Mouse (Mus musculus) intestine, postnatal 0 days (tissue): Measurements from ENCODE around the gene Gsto1. TPM values are rescaled to one million over a fixed set of nuclear protein-coding genes. Genes with fewer than 3 reads are reported as not detected.

Experiments
- ATAC-seq: fragments of 200-750 bp; cut with Nextera tagmentation; 2 replicates; pipeline ENCODE4 v1.8.0; 2017; ENCODE audit warnings: mild to moderate bottlenecking, moderate TSS enrichment, moderate library complexity
- H3K27ac ChIP-seq: fragments of 300-500 bp; sonication (generic); 2 replicates; pipeline ENCODE4 v1.5.1; 2014; ENCODE audit warnings: mild to moderate bottlenecking, low read depth, low read length, moderate library complexity
- H3K27me3 ChIP-seq: fragments of 300-500 bp; sonication (generic); replicated peaks from 2 replicates; pipeline ENCODE4 v1.6.1; 2014; ENCODE audit warnings: low read length, mixed read lengths; ENCODE audit not compliant: control insufficient read depth, insufficient read depth
- H3K36me3 ChIP-seq: fragments of 300-500 bp; sonication (generic); 2 replicates; pipeline ENCODE4 v1.6.1; 2014; ENCODE audit warnings: mild to moderate bottlenecking, moderate library complexity; ENCODE audit not compliant: control insufficient read depth, insufficient read depth
- H3K4me1 ChIP-seq: fragments of 300-500 bp; sonication (generic); replicated peaks from 2 replicates; pipeline ENCODE4 v1.6.1; 2014; ENCODE audit warnings: antibody characterized with exemption, low read length, mixed read lengths; ENCODE audit not compliant: control insufficient read depth, insufficient read depth
- H3K4me2 ChIP-seq: fragments of 300-500 bp; sonication (generic); replicated peaks from 2 replicates; pipeline ENCODE4 v1.6.1; 2014; ENCODE audit warnings: low read depth, mild to moderate bottlenecking, moderate library complexity
- H3K4me3 ChIP-seq: fragments of 300-500 bp; sonication (generic); 2 replicates; pipeline ENCODE4 v1.5.1; 2014; ENCODE audit warnings: low read depth, low read length
- H3K9ac ChIP-seq: fragments of 300-500 bp; sonication (generic); 2 replicates; pipeline ENCODE4 v1.6.1; 2014; ENCODE audit warnings: mild to moderate bottlenecking, low read depth, low read length
- H3K9me3 ChIP-seq: fragments of 300-500 bp; sonication (generic); 2 replicates; pipeline ENCODE4 v1.6.1; 2016; ENCODE audit warnings: mixed run types; ENCODE audit not compliant: control insufficient read depth
- CTCF ChIP-seq: sonication (generic); IDR thresholded peaks from 2 replicates; pipeline ENCODE4 v1.5.1; 2016; ENCODE audit warnings: low read depth, mild to moderate bottlenecking, control low read depth, antibody characterized with exemption, moderate library complexity
- WGBS: fragments of 180-500 bp; shearing (Covaris S2); extraction: QIAGEN DNeasy Blood & Tissue Kit; methylation state at CpG from one replicate; pipeline ENCODE4 v1.1.7; 2014; 5-methylcytosine and 5-hydroxymethylcytosine counted together
- polyA plus RNA-seq: library from polyadenylated mRNA; unstranded; fragments of >200 nt; fragmentation: Nextera tagmentation; extraction: Ambion mirVana; gene quantifications from 2 replicates; pipeline ENCODE4 v1.2.1, GENCODE M21; 2015

The Gsto1 gene
- polyA plus RNA-seq, 1 experiment from 2014 or later: 742 TPM

DNA sequence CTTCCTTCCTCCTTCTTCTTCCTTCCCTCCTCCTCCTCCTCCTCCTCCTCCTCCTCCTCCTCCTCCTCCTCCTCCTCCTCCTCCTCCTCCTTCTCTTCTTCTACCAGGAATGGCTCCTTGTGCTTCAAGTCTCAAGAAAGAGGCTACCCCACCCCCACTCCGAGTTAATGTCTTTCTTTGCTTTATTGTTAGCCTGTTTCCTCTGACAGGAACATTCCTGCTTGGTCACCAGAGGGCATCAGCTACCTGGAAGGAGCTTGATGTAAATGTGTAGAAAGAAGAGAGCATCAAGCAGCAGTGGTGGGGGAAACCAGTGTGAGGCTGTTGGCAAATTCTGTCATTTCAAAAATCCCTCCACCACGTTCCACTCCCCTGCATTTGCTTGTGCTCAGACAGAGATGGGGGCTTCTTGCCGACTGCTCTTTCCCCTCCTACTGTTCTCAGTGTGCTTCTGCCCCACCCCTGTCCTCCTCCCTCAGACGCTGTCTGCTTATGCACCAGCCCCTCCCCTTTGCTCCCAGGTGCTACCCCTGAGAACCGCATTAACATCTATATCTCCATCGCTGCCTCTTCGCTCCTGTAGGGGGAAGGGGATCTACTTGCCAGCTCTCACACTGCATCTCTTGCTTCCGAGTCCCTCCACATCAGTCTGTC lies 32.5 kb upstream of the Gsto1 start:
- no peaks in the 10 kb centered on the region for H3K9me3 ChIP-seq

DNA sequence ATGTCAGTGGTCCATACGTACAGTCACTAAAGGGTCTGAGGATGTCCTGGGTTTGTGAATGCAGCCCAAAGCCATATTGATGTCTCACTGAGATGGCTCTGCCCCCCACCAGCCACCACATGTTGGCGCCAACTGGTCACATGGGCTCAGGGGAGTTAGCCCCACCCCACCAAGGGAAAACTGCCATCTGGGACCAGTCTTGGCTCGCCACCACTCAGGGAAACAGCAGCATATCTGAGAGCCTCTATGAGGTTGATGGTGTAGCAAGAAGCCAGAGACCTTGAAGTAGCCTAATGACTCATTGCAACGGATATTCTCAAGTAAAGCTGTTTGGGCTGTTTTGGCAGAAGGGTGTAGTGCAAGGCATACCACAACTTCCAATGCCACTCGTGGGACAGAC lies 30.7 kb upstream of the Gsto1 start:
- no peak overlapping the region for H3K4me3 ChIP-seq
- no peak overlapping the region for H3K9ac ChIP-seq
- no peaks in the 10 kb centered on the region for H3K4me1 ChIP-seq
- TF ChIP-seq CTCF: no peak
- H3K27me3 ChIP-seq: peaks cover 7% of the 10 kb centered on the region; the same call in 1 of the 2 replicates
- no peak for ATAC-seq
- no peaks in the 10 kb centered on the region for H3K9me3 ChIP-seq
- no peaks in the 10 kb centered on the region for H3K36me3 ChIP-seq
- H3K4me2 ChIP-seq: no peak overlapping the region
- 69% methylated on average over 5 of the region's 5 CpGs for WGBS
- H3K27ac ChIP-seq: no peak overlapping the region

More for the DNA sequence above, 32.5 kb upstream of the Gsto1 start:
- no peak overlapping the region for H3K27ac ChIP-seq
- 18% methylated on average over 8 of the region's 8 CpGs for WGBS
- no peak overlapping the region for H3K9ac ChIP-seq
- no peak overlapping the region for H3K4me2 ChIP-seq
- no peak for ATAC-seq
- H3K27me3 ChIP-seq: peaks cover 7% of the 10 kb centered on the region; the same call in 1 of the 2 replicates
- no peak overlapping the region for H3K4me3 ChIP-seq
- H3K4me1 ChIP-seq: no peaks in the 10 kb centered on the region
- TF ChIP-seq CTCF: peak; percentile 64
- H3K36me3 ChIP-seq: no peaks in the 10 kb centered on the region

DNA sequence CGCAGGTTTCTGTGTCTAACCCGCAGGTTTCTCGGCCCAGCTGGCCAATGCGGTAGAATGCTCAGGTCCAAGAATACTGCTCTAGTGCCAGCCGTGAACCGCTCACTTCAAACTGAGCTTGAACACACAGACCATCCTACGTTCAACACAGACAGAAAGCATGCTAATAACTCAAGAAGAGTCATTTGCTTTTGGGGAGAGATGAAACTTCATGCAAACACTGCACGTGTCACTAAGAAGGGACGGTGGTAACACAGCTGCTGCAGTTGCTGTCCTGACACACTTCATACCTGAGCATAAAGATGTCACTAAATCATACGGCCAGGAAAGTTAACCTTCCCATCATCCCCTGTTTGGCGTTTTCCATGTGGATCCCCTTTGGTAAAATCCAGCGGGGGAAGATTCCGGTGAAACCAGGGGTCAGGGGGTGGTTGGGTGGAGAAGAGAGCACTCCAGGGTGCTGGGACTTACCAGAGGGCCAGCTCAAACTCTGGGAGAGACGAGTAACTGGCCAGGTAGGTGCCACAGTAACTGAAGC lies 24.8 kb upstream of the Gsto1 start:
- 85% methylated on average over 14 of the region's 14 CpGs for WGBS
- no peak for TF ChIP-seq CTCF
- no peak overlapping the region for H3K4me2 ChIP-seq

GRCm38 (mm10) chr19:47831111-47831510 lies 23.7 kb upstream of the Gsto1 start:
- no peaks in the 10 kb centered on the region for H3K9me3 ChIP-seq
- H3K4me2 ChIP-seq: no peak overlapping the region
- no peak overlapping the region for H3K9ac ChIP-seq
- ATAC-seq: no peak
- no peak for TF ChIP-seq CTCF
- H3K27me3 ChIP-seq: no peaks in the 10 kb centered on the region
- no peaks in the 10 kb centered on the region for H3K4me1 ChIP-seq
- H3K4me3 ChIP-seq: no peak overlapping the region
- H3K36me3 ChIP-seq: no peaks in the 10 kb centered on the region
- H3K27ac ChIP-seq: no peak overlapping the region
- 96% methylated on average over 8 of the region's 8 CpGs for WGBS

More for the DNA sequence above, 24.8 kb upstream of the Gsto1 start:
- Histone ChIP-seq H3K4me1 (no peaks in the 10 kb centered on the region), H3K36me3 (no peaks in the 10 kb centered on the region), H3K9ac (no peak overlapping the region), H3K27me3 (no peaks in the 10 kb centered on the region), H3K27ac (no peak overlapping the region), H3K9me3 (no peaks in the 10 kb centered on the region), H3K4me3 (no peak overlapping the region)
- ATAC-seq: no peak

GRCm38 (mm10) chr19:47832316-47832715 lies 22.5 kb upstream of the Gsto1 start:
- WGBS: 79% methylated on average over 16 of the region's 16 CpGs
- Histone ChIP-seq H3K36me3 (no peaks in the 10 kb centered on the region), H3K4me2 (no peak overlapping the region), H3K27ac (no peak overlapping the region), H3K27me3 (0 out of 2 replicates have a peak, but pooled peaks cover 5% of the 10 kb centered on the region), H3K9ac (no peak overlapping the region), H3K4me1 (no peaks in the 10 kb centered on the region), H3K9me3 (no peaks in the 10 kb centered on the region), H3K4me3 (no peak overlapping the region)
- no peak for TF ChIP-seq CTCF
- no peak for ATAC-seq

DNA sequence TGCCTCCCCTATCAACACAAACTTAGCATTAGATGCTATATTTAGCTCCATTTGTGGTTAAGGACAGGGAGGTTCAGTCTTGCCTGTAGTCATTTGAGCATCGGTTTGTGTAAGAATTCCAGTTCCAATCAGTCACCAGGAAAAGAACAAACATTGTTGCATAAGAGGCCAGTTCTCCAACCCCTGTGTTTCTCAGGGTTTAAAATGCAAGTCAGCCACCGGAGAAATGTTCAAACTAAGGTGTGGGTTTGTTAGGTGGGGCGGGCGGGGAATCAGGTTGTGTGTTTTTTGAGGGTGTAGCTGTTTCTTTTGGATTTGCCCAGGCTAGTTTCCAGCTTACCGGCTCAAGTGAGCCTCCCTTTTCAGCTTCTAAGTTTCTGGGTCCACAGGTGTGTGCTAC lies 20.2 kb upstream of the Gsto1 start:
- H3K9me3 ChIP-seq: no peaks in the 10 kb centered on the region
- 50% methylated on average over 5 of the region's 5 CpGs for WGBS
- H3K4me3 ChIP-seq: no peak overlapping the region
- no peak overlapping the region for H3K4me2 ChIP-seq
- TF ChIP-seq CTCF: no peak
- H3K4me1 ChIP-seq: no peaks in the 10 kb centered on the region
- ATAC-seq: no peak
- H3K27me3 ChIP-seq: 0 out of 2 replicates have a peak, but pooled peaks cover 12% of the 10 kb centered on the region
- no peaks in the 10 kb centered on the region for H3K36me3 ChIP-seq
- no peak overlapping the region for H3K9ac ChIP-seq
- H3K27ac ChIP-seq: no peak overlapping the region
